Mouse (Mus musculus): Measurements from ENCODE around the gene Stox1. TPM values are rescaled to one million over a fixed set of nuclear protein-coding genes. Genes with fewer than 3 reads are reported as not detected.
A peak's percentile ranks its signal among the peaks of the same experiment; 100 is the strongest.

Stox1 gene
- polyA plus RNA-seq, 1 experiment from 2014 or later = 1.4 TPM

DNA sequence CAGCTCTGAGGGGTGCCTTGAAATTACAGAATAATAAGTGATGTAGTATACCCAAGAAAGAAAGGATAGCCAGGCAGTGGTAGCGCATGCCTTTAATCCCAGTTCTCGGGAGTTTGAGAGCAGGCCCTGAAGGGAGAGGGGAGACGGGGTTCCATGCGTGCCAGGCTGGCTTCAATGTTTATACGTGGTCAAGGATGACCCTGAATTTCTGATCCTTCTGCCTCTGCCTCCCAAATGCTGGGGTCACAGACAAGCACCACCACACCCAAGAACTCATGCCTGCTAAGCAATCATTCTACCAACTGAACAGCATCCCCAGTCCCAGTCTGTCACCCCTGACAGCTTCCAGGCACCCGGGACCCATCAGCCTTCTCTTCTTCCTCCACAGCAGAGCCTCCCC, 49.7 kb downstream of the Stox1 start:
- H3K36me3 ChIP-seq (ENCODE audit: control insufficient read depth, insufficient read depth, low read length) = no peaks in the 10 kb centered on the region
- no peaks in the 10 kb centered on the region for H3K27me3 ChIP-seq (ENCODE audit: control insufficient read depth, insufficient read depth, low read length)
- H3K4me3 ChIP-seq (ENCODE audit: low read depth, low read length) = no peak overlapping the region
- 83% methylated on average over 6 of the region's 6 CpGs for WGBS
- H3K4me2 ChIP-seq (ENCODE audit: low read depth, severe bottlenecking) = no peak overlapping the region
- ATAC-seq (ENCODE audit: insufficient number of reproducible peaks, low FRiP score, low TSS enrichment, low read depth) (no peak), DNase-seq (ENCODE audit: low spot score) (no peak)
- H3K4me1 ChIP-seq (ENCODE audit: control insufficient read depth, insufficient read depth, low read length) = no peaks in the 10 kb centered on the region
- no peak overlapping the region for H3K9ac ChIP-seq (ENCODE audit: low read length)
- peaks cover 4% of the 10 kb centered on the region; the same call in 1 of the 2 replicates for H3K9me3 ChIP-seq (ENCODE audit: control insufficient read depth, low read length)
- H3K27ac ChIP-seq (replicated peaks; ENCODE audit: low read depth, low read length) = no peak overlapping the region

DNA sequence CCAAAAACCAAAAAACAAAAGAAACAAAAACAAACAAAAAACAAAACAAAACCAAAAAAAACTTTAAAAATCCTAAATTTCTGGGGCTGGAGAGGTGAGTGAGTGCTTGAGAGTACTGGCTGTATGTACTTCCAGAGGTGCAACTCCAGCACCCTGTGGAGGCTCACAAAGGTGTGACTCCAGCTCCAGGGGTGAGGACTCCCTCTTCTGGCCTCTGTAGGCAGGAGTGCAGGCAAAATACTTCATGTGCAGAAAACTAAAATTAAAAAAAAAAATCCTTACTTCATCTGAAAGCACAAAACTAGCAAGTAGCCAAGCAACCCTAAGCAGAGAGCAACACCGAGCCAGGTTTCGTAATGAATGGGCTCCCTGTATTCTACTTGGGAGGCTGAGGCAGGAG, 53.6 kb downstream of the Stox1 start:
- ATAC-seq (ENCODE audit: insufficient number of reproducible peaks, low FRiP score, low TSS enrichment, low read depth) (no peak), DNase-seq (ENCODE audit: low spot score) (no peak)
- WGBS = 94% methylated on average over 2 of the region's 2 CpGs

DNA sequence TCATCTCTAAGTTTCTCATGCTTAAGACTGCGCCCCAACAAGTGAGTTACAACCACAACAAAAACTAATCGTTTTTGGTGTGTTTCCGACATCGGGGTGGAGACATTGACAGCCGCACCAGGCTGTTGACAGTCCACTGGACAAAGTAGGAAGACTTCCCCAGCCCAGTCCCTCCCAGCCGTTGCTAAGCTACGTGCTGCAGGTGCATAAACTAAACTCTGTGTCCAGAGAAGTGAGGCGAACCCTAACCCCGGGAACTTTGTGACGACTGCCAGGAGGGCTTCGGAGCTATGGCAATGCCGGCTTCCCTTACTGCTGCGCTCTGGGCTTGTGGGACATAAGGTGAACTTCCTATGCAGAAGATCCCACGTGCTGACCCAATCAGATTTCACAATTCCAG, 56.7 kb downstream of the Stox1 start:
- H3K27ac ChIP-seq (replicated peaks; ENCODE audit: low read depth, low read length) = no peak overlapping the region
- no peaks in the 10 kb centered on the region for H3K36me3 ChIP-seq (ENCODE audit: control insufficient read depth, insufficient read depth, low read length)
- no peak overlapping the region for H3K4me3 ChIP-seq (ENCODE audit: low read depth, low read length)
- no peaks in the 10 kb centered on the region for H3K27me3 ChIP-seq (ENCODE audit: control insufficient read depth, insufficient read depth, low read length)
- H3K9me3 ChIP-seq (ENCODE audit: control insufficient read depth, low read length) = no peaks in the 10 kb centered on the region
- DNase-seq (ENCODE audit: low spot score) (no peak), ATAC-seq (ENCODE audit: insufficient number of reproducible peaks, low FRiP score, low TSS enrichment, low read depth) (no peak)
- no peak overlapping the region for H3K4me2 ChIP-seq (ENCODE audit: low read depth, severe bottlenecking)
- no peak overlapping the region for H3K9ac ChIP-seq (ENCODE audit: low read length)
- H3K4me1 ChIP-seq (ENCODE audit: control insufficient read depth, insufficient read depth, low read length) = no peaks in the 10 kb centered on the region
- WGBS = 77% methylated on average over 14 of the region's 14 CpGs

More for the DNA sequence above, 53.6 kb downstream of the Stox1 start:
- H3K9ac ChIP-seq (ENCODE audit: low read length) = no peak overlapping the region
- no peaks in the 10 kb centered on the region for H3K4me1 ChIP-seq (ENCODE audit: control insufficient read depth, insufficient read depth, low read length)
- no peak overlapping the region for H3K4me3 ChIP-seq (ENCODE audit: low read depth, low read length)
- H3K36me3 ChIP-seq (ENCODE audit: control insufficient read depth, insufficient read depth, low read length) = no peaks in the 10 kb centered on the region
- no peaks in the 10 kb centered on the region for H3K27me3 ChIP-seq (ENCODE audit: control insufficient read depth, insufficient read depth, low read length)
- no peaks in the 10 kb centered on the region for H3K9me3 ChIP-seq (ENCODE audit: control insufficient read depth, low read length)
- H3K4me2 ChIP-seq (ENCODE audit: low read depth, severe bottlenecking) = no peak overlapping the region
- H3K27ac ChIP-seq (replicated peaks; ENCODE audit: low read depth, low read length) = no peak overlapping the region

DNA sequence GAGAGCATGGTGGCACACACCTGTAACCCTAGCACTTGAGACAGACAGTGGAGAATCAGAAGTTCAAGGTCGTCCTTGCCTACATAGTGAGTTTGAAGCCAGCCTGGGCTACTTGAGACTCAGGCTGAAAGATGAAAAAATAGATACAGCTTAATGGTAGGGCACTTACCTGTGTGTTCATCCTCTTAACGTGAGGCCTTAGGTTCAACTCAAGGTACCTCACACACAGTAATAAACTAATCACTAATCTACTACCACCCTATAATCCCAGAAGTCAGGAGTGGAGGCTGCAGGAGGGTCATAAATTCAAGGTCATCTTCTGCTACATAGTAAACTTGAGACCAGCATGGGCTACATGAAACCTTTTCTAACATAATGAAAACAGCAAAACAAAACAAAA, 57.5 kb downstream of the Stox1 start:
- 71% methylated on average over 2 of the region's 2 CpGs for WGBS
- ATAC-seq (ENCODE audit: insufficient number of reproducible peaks, low FRiP score, low TSS enrichment, low read depth) = no peak

DNA sequence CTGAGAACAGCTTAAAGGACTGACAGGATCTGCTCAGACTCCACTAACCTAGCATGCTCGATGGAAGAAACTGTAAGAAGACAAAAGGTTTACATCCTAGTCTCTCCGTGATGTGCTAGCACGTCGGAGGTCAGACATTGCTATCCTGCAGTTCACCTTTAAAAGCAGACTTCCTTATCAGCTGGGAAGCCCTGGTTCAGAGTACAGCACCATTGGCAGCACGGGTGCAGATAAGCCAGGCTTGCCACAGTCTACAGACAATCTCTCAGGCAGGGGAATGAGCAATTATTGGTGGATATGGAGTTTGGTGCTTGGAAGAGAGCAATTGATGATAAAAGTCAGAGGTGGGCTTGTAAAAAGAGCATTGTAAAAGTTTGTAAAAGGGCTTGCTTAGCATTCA, 57.9 kb downstream of the Stox1 start:
- DNase-seq (ENCODE audit: low spot score) (no peak), ATAC-seq (ENCODE audit: insufficient number of reproducible peaks, low FRiP score, low TSS enrichment, low read depth) (no peak)
- Histone ChIP-seq H3K4me3 (ENCODE audit: low read depth, low read length) (no peak overlapping the region), H3K4me1 (ENCODE audit: control insufficient read depth, insufficient read depth, low read length) (no peaks in the 10 kb centered on the region), H3K4me2 (ENCODE audit: low read depth, severe bottlenecking) (no peak overlapping the region), H3K36me3 (ENCODE audit: control insufficient read depth, insufficient read depth, low read length) (no peaks in the 10 kb centered on the region), H3K27ac (replicated peaks; ENCODE audit: low read depth, low read length) (no peak overlapping the region), H3K27me3 (ENCODE audit: control insufficient read depth, insufficient read depth, low read length) (no peaks in the 10 kb centered on the region), H3K9me3 (ENCODE audit: control insufficient read depth, low read length) (no peaks in the 10 kb centered on the region), H3K9ac (ENCODE audit: low read length) (no peak overlapping the region)
- 87% methylated on average over 5 of the region's 5 CpGs for WGBS

More for the DNA sequence above, 57.5 kb downstream of the Stox1 start:
- no peaks in the 10 kb centered on the region for H3K9me3 ChIP-seq (ENCODE audit: control insufficient read depth, low read length)
- H3K36me3 ChIP-seq (ENCODE audit: control insufficient read depth, insufficient read depth, low read length) = no peaks in the 10 kb centered on the region
- DNase-seq (ENCODE audit: low spot score) = no peak
- no peak overlapping the region for H3K4me3 ChIP-seq (ENCODE audit: low read depth, low read length)
- H3K27me3 ChIP-seq (ENCODE audit: control insufficient read depth, insufficient read depth, low read length) = no peaks in the 10 kb centered on the region
- no peaks in the 10 kb centered on the region for H3K4me1 ChIP-seq (ENCODE audit: control insufficient read depth, insufficient read depth, low read length)
- H3K27ac ChIP-seq (replicated peaks; ENCODE audit: low read depth, low read length) = no peak overlapping the region
- no peak overlapping the region for H3K4me2 ChIP-seq (ENCODE audit: low read depth, severe bottlenecking)
- no peak overlapping the region for H3K9ac ChIP-seq (ENCODE audit: low read length)

DNA sequence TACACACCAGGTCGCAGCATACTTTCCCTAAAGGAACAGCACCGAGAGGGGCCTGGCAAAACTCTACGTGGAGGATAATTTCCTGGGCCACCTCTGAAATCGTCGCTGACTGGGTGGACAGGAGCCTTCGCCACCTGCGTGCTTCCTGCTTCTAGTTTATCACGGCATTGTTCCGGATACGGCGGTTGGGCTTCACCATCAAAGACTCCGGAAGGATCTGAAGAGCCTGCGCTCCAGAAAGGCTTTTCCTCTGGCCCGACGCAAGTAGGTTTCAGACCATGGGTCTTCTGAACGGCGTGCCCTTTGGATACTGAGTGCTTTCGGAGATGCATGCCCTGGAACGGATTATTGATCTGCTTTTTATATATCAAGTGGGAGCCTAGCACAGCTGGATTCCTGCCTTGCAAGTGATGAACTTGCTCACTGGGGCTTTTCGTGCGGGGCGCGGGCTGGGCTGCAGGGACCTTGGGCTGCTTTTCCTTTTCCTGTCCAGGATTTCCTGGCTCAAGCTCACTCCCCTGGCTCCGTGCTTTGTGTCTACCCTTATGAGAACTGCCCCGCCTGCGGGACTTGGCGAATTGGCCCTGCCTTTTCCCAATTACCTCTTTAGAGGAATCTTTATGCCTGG, 60.9 kb downstream of the Stox1 start:
- Histone ChIP-seq H3K9ac (ENCODE audit: low read length) (no peak overlapping the region), H3K9me3 (ENCODE audit: control insufficient read depth, low read length) (no peaks in the 10 kb centered on the region), H3K4me3 (ENCODE audit: low read depth, low read length) (no peak overlapping the region), H3K4me2 (ENCODE audit: low read depth, severe bottlenecking) (no peak overlapping the region), H3K27ac (replicated peaks; ENCODE audit: low read depth, low read length) (no peak overlapping the region; the same call in 1 of the 2 replicates), H3K27me3 (ENCODE audit: control insufficient read depth, insufficient read depth, low read length) (no peaks in the 10 kb centered on the region), H3K4me1 (ENCODE audit: control insufficient read depth, insufficient read depth, low read length) (no peaks in the 10 kb centered on the region), H3K36me3 (ENCODE audit: control insufficient read depth, insufficient read depth, low read length) (no peaks in the 10 kb centered on the region)
- 48% methylated on average over 27 of the region's 27 CpGs for WGBS
- DNase-seq (ENCODE audit: low spot score) (no peak), ATAC-seq (ENCODE audit: insufficient number of reproducible peaks, low FRiP score, low TSS enrichment, low read depth) (no peak)

DNA sequence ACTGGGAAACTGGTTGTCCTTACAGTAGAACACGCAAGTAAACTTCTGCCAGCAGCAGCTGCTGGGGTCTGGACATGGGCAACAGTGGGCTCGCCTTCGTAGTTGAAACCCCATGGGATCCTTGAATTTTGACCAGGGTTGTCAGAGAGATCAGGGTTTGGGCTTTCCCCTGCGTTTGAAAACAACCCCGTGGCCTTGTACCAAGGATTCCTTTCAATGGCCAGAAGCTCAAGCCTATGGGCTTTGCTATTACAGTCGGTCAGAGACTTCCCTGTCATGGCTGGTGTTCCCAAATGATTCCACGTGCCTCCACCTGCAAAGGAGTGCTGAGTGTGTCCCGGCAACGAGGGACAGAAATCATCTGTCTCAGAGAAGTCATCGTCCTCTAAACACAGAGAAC, 61.8 kb downstream of the Stox1 start:
- Histone ChIP-seq H3K36me3 (ENCODE audit: control insufficient read depth, insufficient read depth, low read length) (no peaks in the 10 kb centered on the region), H3K9ac (ENCODE audit: low read length) (no peak overlapping the region), H3K4me3 (ENCODE audit: low read depth, low read length) (no peak overlapping the region), H3K9me3 (ENCODE audit: control insufficient read depth, low read length) (no peaks in the 10 kb centered on the region), H3K4me1 (ENCODE audit: control insufficient read depth, insufficient read depth, low read length) (no peaks in the 10 kb centered on the region), H3K27ac (replicated peaks; ENCODE audit: low read depth, low read length) (no peak overlapping the region), H3K27me3 (ENCODE audit: control insufficient read depth, insufficient read depth, low read length) (no peaks in the 10 kb centered on the region), H3K4me2 (ENCODE audit: low read depth, severe bottlenecking) (no peak overlapping the region)
- DNase-seq (ENCODE audit: low spot score) (no peak), ATAC-seq (ENCODE audit: insufficient number of reproducible peaks, low FRiP score, low TSS enrichment, low read depth) (no peak)
- WGBS = 86% methylated on average over 10 of the region's 10 CpGs

DNA sequence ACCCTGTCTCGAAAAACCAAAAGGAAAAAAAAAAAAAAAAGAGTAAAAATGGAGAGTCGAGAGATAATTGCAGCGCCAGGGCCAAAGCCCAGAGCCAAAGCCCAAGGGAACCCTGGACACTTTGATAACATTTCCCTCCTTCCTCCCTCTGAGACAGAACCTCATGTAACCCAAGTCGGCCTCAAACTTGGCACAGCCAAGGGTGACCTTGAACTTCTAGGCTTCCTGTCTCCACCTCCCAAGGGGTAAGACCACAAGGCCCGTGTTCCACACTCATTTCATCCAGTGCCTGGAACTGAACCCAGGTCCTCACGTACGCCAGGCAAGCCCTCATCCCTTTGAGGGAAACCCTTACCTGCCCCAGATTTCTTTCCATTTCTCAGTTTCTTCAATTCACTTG, 69.2 kb downstream of the Stox1 start:
- H3K4me1 ChIP-seq (ENCODE audit: control insufficient read depth, insufficient read depth, low read length) = 0 out of 2 replicates have a peak, but pooled peaks cover 2% of the 10 kb centered on the region
- DNase-seq (ENCODE audit: low spot score) = no peak
- WGBS = 85% methylated on average over 7 of the region's 7 CpGs
- no peak overlapping the region for H3K9ac ChIP-seq (ENCODE audit: low read length)
- H3K36me3 ChIP-seq (ENCODE audit: control insufficient read depth, insufficient read depth, low read length) = no peaks in the 10 kb centered on the region
- H3K4me2 ChIP-seq (ENCODE audit: low read depth, severe bottlenecking) = no peak overlapping the region
- H3K4me3 ChIP-seq (ENCODE audit: low read depth, low read length) = no peak overlapping the region
- H3K27me3 ChIP-seq (ENCODE audit: control insufficient read depth, insufficient read depth, low read length) = no peaks in the 10 kb centered on the region
- no peak for ATAC-seq (ENCODE audit: insufficient number of reproducible peaks, low FRiP score, low TSS enrichment, low read depth)
- no peak overlapping the region for H3K27ac ChIP-seq (replicated peaks; ENCODE audit: low read depth, low read length)
- H3K9me3 ChIP-seq (ENCODE audit: control insufficient read depth, low read length) = no peaks in the 10 kb centered on the region

DNA sequence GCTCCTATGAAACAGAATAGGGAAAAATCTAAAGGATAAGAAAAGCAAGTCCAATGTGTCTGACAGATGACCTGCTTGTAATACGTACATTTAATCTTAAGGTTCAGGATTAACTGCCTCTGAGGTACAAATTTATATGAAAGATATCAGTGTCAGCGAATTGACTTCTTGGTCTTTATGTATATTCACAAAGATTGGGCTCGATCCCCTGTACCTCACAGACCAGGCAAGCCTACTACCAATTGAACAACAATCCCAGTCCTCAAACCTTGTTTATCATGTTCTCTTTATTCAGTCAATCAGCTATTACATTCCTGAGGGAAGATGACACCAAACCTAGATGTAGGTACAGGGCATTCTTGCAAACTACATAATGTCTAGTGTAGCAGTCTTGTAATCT, 74.0 kb downstream of the Stox1 start:
- 25% methylated on average over 3 of the region's 3 CpGs for WGBS
- DNase-seq (ENCODE audit: low spot score) = no peak
- no peak for ATAC-seq (ENCODE audit: insufficient number of reproducible peaks, low FRiP score, low TSS enrichment, low read depth)

More for the DNA sequence above, 74.0 kb downstream of the Stox1 start:
- Histone ChIP-seq H3K27ac (replicated peaks; ENCODE audit: low read depth, low read length) (peak overlapping the region; percentile 77), H3K9me3 (ENCODE audit: control insufficient read depth, low read length) (no peaks in the 10 kb centered on the region), H3K4me3 (ENCODE audit: low read depth, low read length) (peak overlapping the region; percentile 67), H3K4me2 (ENCODE audit: low read depth, severe bottlenecking) (peak overlapping the region; percentile 43), H3K9ac (ENCODE audit: low read length) (peak overlapping the region; percentile 54), H3K4me1 (ENCODE audit: control insufficient read depth, insufficient read depth, low read length) (peaks cover 8% of the 10 kb centered on the region; the same call in 1 of the 2 replicates), H3K36me3 (ENCODE audit: control insufficient read depth, insufficient read depth, low read length) (no peaks in the 10 kb centered on the region), H3K27me3 (ENCODE audit: control insufficient read depth, insufficient read depth, low read length) (no peaks in the 10 kb centered on the region)
